Mouse (Mus musculus): ENCODE data around the gene Foxl2.

GRCm38 (mm10) chr9:98973561-98973960, 18.5 kb downstream of the Foxl2 start:
- TF ChIP-seq GATA1 (IDR thresholded peaks at IDR 0.05; ENCODE audit: low read length) (no peak), TAL1 (IDR thresholded peaks at IDR 0.05; ENCODE audit: low read length) (no peak)

Data from erythroblast, embryonic 14.5 days (primary cell).